In the genomic region with DNA sequence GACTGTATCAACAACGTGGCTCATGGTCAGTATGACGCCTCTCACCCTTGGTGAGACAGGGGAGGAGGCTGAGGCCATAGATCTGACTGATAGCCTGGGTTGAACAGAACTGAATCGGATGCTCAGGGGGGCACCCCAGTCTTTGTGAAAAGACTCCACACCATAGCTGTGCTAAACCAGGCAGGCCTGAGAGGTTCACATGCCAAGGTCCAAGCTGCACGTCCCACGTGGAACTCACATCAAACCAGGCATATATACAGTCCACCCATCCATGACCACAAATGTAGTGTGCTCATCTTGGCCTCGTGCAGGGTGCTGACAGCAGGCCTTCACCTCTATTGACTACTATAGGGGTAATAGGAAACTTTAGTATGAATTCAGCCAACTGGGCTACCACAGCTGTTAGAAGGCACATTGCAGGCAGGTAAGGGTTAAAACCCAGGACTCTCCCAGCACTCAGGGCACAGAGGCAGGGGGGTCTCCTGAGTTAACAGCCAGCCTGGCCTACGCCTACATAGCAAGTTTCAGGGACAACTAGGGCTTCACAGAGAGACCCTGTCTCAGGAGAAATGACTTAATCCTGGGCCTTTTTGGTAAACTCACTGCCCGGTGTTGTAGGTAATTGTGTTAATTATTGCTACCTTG, we compare ENCODE assay signal across 7 mouse cellular contexts. TPM values are rescaled to one million over a fixed set of nuclear protein-coding genes. Genes with fewer than 3 reads are reported as not detected.
DNase-seq lines count a peak whose midpoint lies in the region; ATAC-seq and TF ChIP-seq lines count a peak whose summit lies in the region.

No protein-coding gene starts in this region.

- H3K9ac ChIP-seq in CH12.LX (ENCODE audit: insufficient read depth, low read depth) = peak overlapping the region; percentile 76
- peak overlapping the region; percentile 66; the same call in 1 of the 2 replicates for H3K9ac ChIP-seq in hindbrain, embryonic 11.5 days (ENCODE audit: low read depth, low read length)
- H3K9ac ChIP-seq in liver, embryonic 13.5 days = peak overlapping the region; percentile 95

- no peak for TF ChIP-seq CTCF in CH12.LX (conservative IDR thresholded peaks at IDR 0.05 in 1 of 2, IDR thresholded peaks at IDR 0.05 in 1 of 2; ENCODE audit: low read depth in 2 of 2, low read length in 2 of 2)

- no peak for TF ChIP-seq POLR2A in CH12.LX (IDR thresholded peaks at IDR 0.05; ENCODE audit: low read depth, low read length)

- TF ChIP-seq EP300 in CH12.LX (IDR thresholded peaks at IDR 0.05; ENCODE audit: low read length) = no peak

- H3K4me2 ChIP-seq in CH12.LX (ENCODE audit: insufficient read depth, low read depth, poor library complexity, severe bottlenecking) = peak overlapping the region; percentile 41
- H3K4me2 ChIP-seq in hindbrain, embryonic 11.5 days (replicated peaks; ENCODE audit: low read depth, low read length) = peak overlapping the region; percentile 86; the same call in 1 of the 2 replicates
- H3K4me2 ChIP-seq in liver, embryonic 13.5 days = peak overlapping the region; percentile 83

- H3K4me1 ChIP-seq in CH12.LX (ENCODE audit: control insufficient read depth in 1 of 2, insufficient read depth in 2 of 2) = peaks cover 11 to 43% of the 10 kb centered on the region in 2 experiments
- H3K4me1 ChIP-seq in hindbrain, embryonic 11.5 days (replicated peaks; ENCODE audit: control insufficient read depth, insufficient read depth, low read length) = peaks cover 3% of the 10 kb centered on the region
- peaks cover 45% of the 10 kb centered on the region for H3K4me1 ChIP-seq in liver, embryonic 13.5 days (replicated peaks)

- peak overlapping the region; percentile 73 to 85 (median 79) for H3K4me3 ChIP-seq in CH12.LX (replicated peaks in 1 of 3; ENCODE audit: low read depth in 2 of 3, low read length in 2 of 3, poor library complexity in 1 of 3)
- peak overlapping the region; percentile 50; the same call in 1 of the 2 replicates for H3K4me3 ChIP-seq in hindbrain, embryonic 11.5 days (ENCODE audit: low read depth, low read length)
- peak overlapping the region; percentile 89 for H3K4me3 ChIP-seq in liver, embryonic 13.5 days (replicated peaks)

- WGBS in hindbrain, embryonic 11.5 days = 68% methylated on average over 8 of the region's 8 CpGs
- 34% methylated on average over 8 of the region's 8 CpGs for WGBS in liver, embryonic 13.5 days (ENCODE audit: insufficient replicate concordance)

- ATAC-seq in hindbrain, embryonic 11.5 days (ENCODE audit: low FRiP score) = no peak
- no peak for ATAC-seq in liver, embryonic 13.5 days (ENCODE audit: low read depth)
- ATAC-seq in activated CD4-positive, CD25-positive, alpha-beta regulatory T cell, adult 4 months = no peak
- ATAC-seq in cerebellum, adult (ENCODE audit: insufficient number of reproducible peaks, low FRiP score, low TSS enrichment) = no peak
- ATAC-seq in frontal cortex, adult (ENCODE audit: low TSS enrichment) = no peak

- H3K27me3 ChIP-seq in CH12.LX (replicated peaks) = no peaks in the 10 kb centered on the region
- H3K27me3 ChIP-seq in hindbrain, embryonic 11.5 days (ENCODE audit: control insufficient read depth, insufficient read depth, low read length) = no peaks in the 10 kb centered on the region
- H3K27me3 ChIP-seq in liver, embryonic 13.5 days = no peaks in the 10 kb centered on the region

- peaks cover 26 to 50% of the 10 kb centered on the region in 2 experiments for H3K36me3 ChIP-seq in CH12.LX (replicated peaks in 1 of 2; ENCODE audit: control insufficient read depth in 1 of 2, insufficient read depth in 1 of 2, low read length in 1 of 2)
- H3K36me3 ChIP-seq in hindbrain, embryonic 11.5 days (ENCODE audit: control insufficient read depth, insufficient read depth, low read length) = peaks cover 23% of the 10 kb centered on the region
- peaks cover 52% of the 10 kb centered on the region for H3K36me3 ChIP-seq in liver, embryonic 13.5 days

- DNase-seq in A20 (ENCODE audit: low read depth, low spot score) = peak; percentile 51
- no peak for DNase-seq in CH12.LX (ENCODE audit: extremely low read depth)
- no peak for DNase-seq in hindbrain, embryonic 11.5 days (ENCODE audit: low spot score)
- no peak for DNase-seq in liver, embryonic 13.5 days

- dilution Hi-C loops in CH12.LX (cut with MboI; ENCODE audit: extremely low pct_ligation_motif_present, extremely low pct_unique_long_range_greater_than_20kb, low sequenced_read_pairs) = no loop called here

- in situ Hi-C loops in CH12.LX (cut with MboI; ENCODE audit: low pct_ligation_motif_present, low pct_unique_long_range_greater_than_20kb, low sequenced_read_pairs) = no loop called here

- H3K27ac ChIP-seq in CH12.LX (ENCODE audit: insufficient read depth, low read depth) = no peak overlapping the region
- H3K27ac ChIP-seq in hindbrain, embryonic 11.5 days (ENCODE audit: low read depth, low read length) = peak overlapping the region; percentile 90; the same call in 1 of the 2 replicates
- peak overlapping the region; percentile 95 for H3K27ac ChIP-seq in liver, embryonic 13.5 days

- no peaks in the 10 kb centered on the region for H3K79me2 ChIP-seq in CH12.LX (replicated peaks; ENCODE audit: control insufficient read depth, extremely low read depth, insufficient read depth, poor library complexity, severe bottlenecking)

- no peaks in the 10 kb centered on the region for H3K9me3 ChIP-seq in CH12.LX (replicated peaks; ENCODE audit: low read length)
- H3K9me3 ChIP-seq in hindbrain, embryonic 11.5 days (ENCODE audit: control insufficient read depth, low read length) = no peaks in the 10 kb centered on the region
- no peaks in the 10 kb centered on the region for H3K9me3 ChIP-seq in liver, embryonic 13.5 days (replicated peaks)

- no peak for TF ChIP-seq RAD21 in CH12.LX (IDR thresholded peaks at IDR 0.05; ENCODE audit: low read depth, low read length)

TF ChIP-seq in CH12.LX, 34 proteins besides CTCF, POLR2A, EP300 and RAD21:
- peak; percentile 81 for TF ChIP-seq MYC (IDR thresholded peaks at IDR 0.05; ENCODE audit: low read depth, low read length)
- TF ChIP-seq ZMIZ1 (IDR thresholded peaks at IDR 0.05; ENCODE audit: low read depth, low read length) = 0 out of 2 replicates have a peak, but pooled peaks have one; percentile 44
- TF ChIP-seq MAX (IDR thresholded peaks at IDR 0.05; ENCODE audit: low read length) = peak; percentile 82
- peak; percentile 29; the same call in 1 of the 2 replicates for TF ChIP-seq MXI1 (IDR thresholded peaks at IDR 0.05; ENCODE audit: low read depth, low read length)
- no peak for TF ChIP-seq ZC3H11A (IDR thresholded peaks at IDR 0.05; ENCODE audit: low read depth, low read length)
TF ChIP-seq in CH12.LX: peak in this region for 4.

RNA-seq across cellular contexts. Expression of gene Phykpl, which starts 1.2 kb away (rescaled TPM):
- total RNA-seq in CH12.LX (2012; rRNA removed) (30.9 and 40.5 TPM in 2 replicates), CH12.LX (2014; rRNA removed) (19.4 and 25.2 TPM in 2 replicates)
- polyA plus RNA-seq in CH12.LX (2012; ENCODE audit: insufficient read length, low read depth) = 39.6 and 44.0 TPM in 2 replicates
- polyA plus RNA-seq in hindbrain, embryonic 11.5 days (2014; fragmentation: Nextera tagmentation; extraction: Ambion mirVana) = 10.1 and 13.2 TPM in 2 replicates
- 14.4 and 15.0 TPM in 2 replicates for polyA plus RNA-seq in liver, embryonic 13.5 days (2015; fragmentation: Nextera tagmentation; extraction: Ambion mirVana)
- polyA plus RNA-seq in activated CD4-positive, CD25-positive, alpha-beta regulatory T cell, adult 4 months (2017; shearing (Covaris generic)) = 10 to 100 TPM; 23.9 to 29.7 TPM

RNA-seq across cellular contexts. Expression of gene Hnrnpab, which starts 20.9 kb away (rescaled TPM):
- total RNA-seq in CH12.LX (2012; rRNA removed) (893 and 1,222 TPM in 2 replicates), CH12.LX (2014; rRNA removed) (1,100 and 1,160 TPM in 2 replicates)
- 2,181 and 2,430 TPM in 2 replicates for polyA plus RNA-seq in CH12.LX (2012; ENCODE audit: insufficient read length, low read depth)
- polyA plus RNA-seq in hindbrain, embryonic 11.5 days (2014; fragmentation: Nextera tagmentation; extraction: Ambion mirVana) = 777 and 822 TPM in 2 replicates
- polyA plus RNA-seq in liver, embryonic 13.5 days (2015; fragmentation: Nextera tagmentation; extraction: Ambion mirVana) = 250 and 275 TPM in 2 replicates
- polyA plus RNA-seq in activated CD4-positive, CD25-positive, alpha-beta regulatory T cell, adult 4 months (2017; shearing (Covaris generic)) = 10 to 100 TPM; 39.0 to 43.1 TPM

RNA-seq across cellular contexts. Expression of gene Nhp2, which starts 33.8 kb away (rescaled TPM):
- 489 and 641 TPM in 2 replicates for total RNA-seq in CH12.LX (2012; rRNA removed)
- 649 and 722 TPM in 2 replicates for total RNA-seq in CH12.LX (2014; rRNA removed)
- polyA plus RNA-seq in CH12.LX (2012; ENCODE audit: insufficient read length, low read depth) = 847 and 914 TPM in 2 replicates
- 154 and 156 TPM in 2 replicates for polyA plus RNA-seq in hindbrain, embryonic 11.5 days (2014; fragmentation: Nextera tagmentation; extraction: Ambion mirVana)
- polyA plus RNA-seq in liver, embryonic 13.5 days (2015; fragmentation: Nextera tagmentation; extraction: Ambion mirVana) = 186 and 203 TPM in 2 replicates
- 100 to 1,000 TPM; 128 to 145 TPM for polyA plus RNA-seq in activated CD4-positive, CD25-positive, alpha-beta regulatory T cell, adult 4 months (2017; shearing (Covaris generic))

RNA-seq across cellular contexts. Expression of gene Rmnd5b, which starts 50.0 kb away (rescaled TPM):
- total RNA-seq in CH12.LX (2012; rRNA removed) (46.6 and 46.7 TPM in 2 replicates), CH12.LX (2014; rRNA removed) (39.0 and 41.1 TPM in 2 replicates)
- polyA plus RNA-seq in CH12.LX (2012; ENCODE audit: insufficient read length, low read depth) = 59.5 and 60.2 TPM in 2 replicates
- 42.5 and 43.7 TPM in 2 replicates for polyA plus RNA-seq in hindbrain, embryonic 11.5 days (2014; fragmentation: Nextera tagmentation; extraction: Ambion mirVana)
- polyA plus RNA-seq in liver, embryonic 13.5 days (2015; fragmentation: Nextera tagmentation; extraction: Ambion mirVana) = 24.9 and 25.1 TPM in 2 replicates
- polyA plus RNA-seq in activated CD4-positive, CD25-positive, alpha-beta regulatory T cell, adult 4 months (2017; shearing (Covaris generic)) = 10 to 100 TPM; 33.3 to 38.6 TPM
